Comparison of ENCODE assay signal across 16 mouse cellular contexts in genomic region chr17:4639531-4639930, GRCm38 (mm10).
"Had no signal": no experiment of that assay in that cellular context is flagged by ENCODE, and none has a peak within 500 bp of the region (broad histone marks: within the 10 kb centered on the region; RNA-seq: fewer than 3 reads in every experiment).

No protein-coding gene starts in this region.

- H3K27ac ChIP-seq: midbrain, embryonic 10.5 days; midbrain, embryonic 12.5 days; neural tube, embryonic 13.5 days; neural tube, embryonic 15.5 days had no signal

- DNase-seq: lung, adult 18-20 months; lung, postnatal 4 days; midbrain, embryonic 14.5 days; retina, postnatal 1 day; right cerebral cortex, adult 18-20 months; right cerebral cortex, postnatal 25 days; right cerebral cortex, postnatal 4 days; spleen, adult 18-20 months; thymus, adult 2 months; thymus, postnatal 25 days; thymus, postnatal 4 days had no signal

- H3K4me3 ChIP-seq: midbrain, embryonic 10.5 days; midbrain, embryonic 12.5 days; myocyte; neural tube, embryonic 13.5 days; neural tube, embryonic 15.5 days had no signal

- H3K4me1 ChIP-seq: neural tube, embryonic 15.5 days had no signal
